Mouse (Mus musculus): ENCODE measurements around the gene Gcdh.
"Not testable (repeated sequence)": the region's sequence is repeated elsewhere in the genome, so short reads cannot be mapped to it uniquely, and the experiment has no call there.

Gene Gcdh

DNA sequence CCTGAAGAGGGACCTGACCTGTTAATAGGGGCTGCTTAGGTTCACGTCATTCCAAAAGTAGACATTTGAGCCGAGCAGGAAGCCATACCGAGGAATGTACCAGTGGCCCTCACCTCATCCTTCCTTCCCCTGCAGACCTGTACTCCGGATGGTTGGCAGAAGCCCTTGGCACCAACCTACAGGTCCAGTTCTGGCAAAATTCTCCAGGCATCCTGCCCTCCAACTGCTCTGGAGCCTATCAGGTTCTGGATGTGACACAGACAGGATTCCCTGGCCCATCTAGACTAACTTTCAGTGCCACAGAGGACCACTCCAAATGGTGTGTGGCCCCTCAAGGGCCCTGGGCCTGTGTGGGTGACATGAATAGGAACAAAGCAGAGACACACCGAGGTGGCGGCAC, 16.8 kb upstream of the Gcdh start:
- no peak for DNase-seq (ENCODE audit: low read depth, low spot score)

DNA sequence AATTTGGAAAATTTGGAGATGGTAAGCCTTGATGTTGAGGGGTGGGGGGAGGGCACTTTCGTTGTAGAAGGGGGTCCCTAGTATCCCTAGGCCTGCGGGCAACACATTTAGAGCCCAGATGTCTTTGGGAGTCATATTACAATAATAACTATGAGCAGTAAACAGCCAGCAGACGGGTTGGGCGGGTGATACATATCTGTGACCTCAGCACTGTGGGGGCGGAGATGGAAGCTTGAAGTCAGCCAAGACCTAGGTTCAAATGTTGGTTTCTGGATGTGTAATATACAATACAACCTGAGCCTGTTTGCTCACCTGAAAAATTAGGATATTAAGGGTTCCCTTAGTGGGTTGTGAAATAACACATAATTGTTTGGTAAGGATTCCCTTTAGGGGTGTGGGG, 16.2 kb upstream of the Gcdh start:
- no peak for DNase-seq (ENCODE audit: low read depth, low spot score)

- DNase-seq (ENCODE audit: low read depth, low spot score), result no peak
Observed at GRCm38 (mm10) chr8:84909162-84909767, 15.5 kb upstream of the Gcdh start.

DNA sequence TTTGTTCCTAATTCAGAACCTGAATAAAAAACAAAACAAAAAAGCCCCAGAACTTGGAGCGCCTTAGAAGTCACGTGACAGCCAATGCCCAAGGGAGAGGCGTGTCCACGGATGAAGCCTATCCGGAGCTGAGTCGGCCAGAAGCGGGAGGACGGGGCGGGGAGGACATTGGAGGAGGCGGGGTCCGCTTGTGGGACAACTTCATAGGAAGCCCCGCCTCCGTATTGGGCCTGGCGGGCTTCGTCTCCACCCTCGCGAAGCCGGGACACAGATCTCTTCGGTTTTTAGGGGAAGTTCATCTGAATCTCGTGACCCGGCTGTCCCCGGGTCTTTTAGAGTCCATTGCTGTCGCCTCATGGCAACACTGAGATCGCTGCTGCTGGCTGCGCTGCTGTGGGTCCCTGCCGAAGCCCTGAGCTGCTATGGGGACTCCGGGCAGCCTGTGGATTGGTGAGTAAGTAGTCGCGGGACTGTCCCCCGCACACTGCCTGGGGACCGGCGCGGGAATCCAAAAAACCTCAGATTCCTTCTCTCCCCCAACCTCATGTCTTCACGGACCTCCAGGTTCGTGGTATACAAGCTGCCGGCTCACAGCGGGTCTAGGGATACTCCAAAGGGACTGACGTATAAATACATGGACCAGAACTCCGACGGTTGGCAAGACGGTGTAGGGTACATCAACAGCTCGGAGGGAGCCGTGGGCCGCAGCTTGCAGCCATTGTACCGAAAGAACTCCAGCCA, 14.9 kb upstream of the Gcdh start, which contains the start of gene Dnase2a:
TSS of gene Dnase2a (plus strand) at position 140 of the 741 bp plus-strand sequence.
- DNase-seq (ENCODE audit: low read depth, low spot score), result peak; percentile 95

DNA sequence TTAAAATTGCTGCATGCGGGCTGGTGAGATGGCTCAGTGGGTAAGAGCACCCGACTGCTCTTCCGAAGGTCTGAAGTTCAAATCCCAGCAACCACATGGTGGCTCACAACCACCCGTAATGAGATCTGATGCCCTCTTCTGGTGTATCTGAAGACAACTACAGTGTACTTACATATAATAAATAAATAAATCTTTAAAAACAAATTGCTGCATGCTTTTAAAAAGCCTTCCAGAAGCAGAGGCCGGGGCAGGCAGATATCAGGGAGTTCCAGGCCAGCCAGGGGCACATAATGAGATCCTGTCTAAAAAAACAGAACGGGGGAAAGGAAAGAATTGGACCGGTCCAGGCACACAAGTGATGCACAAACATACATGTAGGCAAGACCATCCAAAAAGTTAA, 14.3 kb upstream of the Gcdh start:
- not testable (repeated sequence) for DNase-seq (ENCODE audit: low read depth, low spot score)

DNA sequence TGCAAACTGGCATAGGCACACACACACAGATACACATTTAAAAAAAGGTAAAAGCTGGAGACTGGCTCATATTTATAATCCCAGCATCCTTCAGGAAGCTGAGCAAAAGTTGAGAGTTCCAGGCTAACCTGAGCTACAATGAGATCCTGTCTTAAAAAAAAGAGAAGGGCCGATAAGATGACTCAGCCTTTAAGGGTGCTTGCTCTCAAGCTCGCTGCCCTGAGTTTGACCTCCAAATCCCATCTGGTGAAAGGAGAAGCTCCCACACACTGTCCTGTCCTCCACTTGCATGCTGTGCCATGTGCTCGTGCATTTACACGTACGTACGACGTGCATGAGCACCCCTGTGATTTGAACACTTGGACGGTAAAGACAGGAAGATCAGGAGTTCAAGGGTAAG, 13.8 kb upstream of the Gcdh start:
- DNase-seq (ENCODE audit: low read depth, low spot score), result no peak

DNA sequence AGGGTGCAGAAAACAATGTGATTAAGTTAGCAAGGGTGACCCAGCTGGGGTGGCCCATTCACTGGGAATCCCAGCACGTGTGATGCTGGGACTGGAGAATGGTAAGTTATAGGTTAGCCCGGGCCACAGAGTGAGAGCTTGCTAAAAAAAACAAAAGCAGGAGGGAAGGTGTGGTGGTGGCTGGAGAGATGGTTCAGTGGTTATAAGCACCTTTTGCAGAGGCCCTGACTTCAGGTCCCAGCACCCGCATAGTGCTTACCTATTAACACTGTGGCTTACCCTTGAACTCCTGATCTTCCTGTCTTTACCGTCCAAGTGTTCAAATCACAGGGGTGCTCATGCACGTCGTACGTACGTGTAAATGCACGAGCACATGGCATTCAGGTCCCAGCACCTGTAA, 13.3 kb upstream of the Gcdh start:
- no peak for DNase-seq (ENCODE audit: low read depth, low spot score)

DNA sequence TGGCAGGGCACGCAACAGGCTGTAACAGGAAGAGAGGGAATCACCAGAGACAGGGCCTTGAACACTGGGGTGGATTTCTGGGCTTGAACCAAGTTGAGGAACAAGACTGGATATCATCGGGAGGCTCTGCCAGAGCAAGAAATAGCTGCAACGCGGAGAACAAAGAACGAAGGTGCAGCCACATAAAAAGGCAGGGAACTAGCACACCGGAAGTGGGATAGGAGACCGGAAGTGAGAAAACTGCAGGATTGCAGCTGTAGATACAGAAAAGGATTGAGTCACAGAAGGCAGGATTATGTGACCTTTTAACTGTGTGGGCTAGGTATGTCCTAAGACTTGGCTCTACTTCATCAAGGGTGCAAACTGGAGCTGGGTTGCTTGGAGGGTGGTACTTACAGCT, 10.6 kb upstream of the Gcdh start:
- DNase-seq (ENCODE audit: low read depth, low spot score), result no peak

DNA sequence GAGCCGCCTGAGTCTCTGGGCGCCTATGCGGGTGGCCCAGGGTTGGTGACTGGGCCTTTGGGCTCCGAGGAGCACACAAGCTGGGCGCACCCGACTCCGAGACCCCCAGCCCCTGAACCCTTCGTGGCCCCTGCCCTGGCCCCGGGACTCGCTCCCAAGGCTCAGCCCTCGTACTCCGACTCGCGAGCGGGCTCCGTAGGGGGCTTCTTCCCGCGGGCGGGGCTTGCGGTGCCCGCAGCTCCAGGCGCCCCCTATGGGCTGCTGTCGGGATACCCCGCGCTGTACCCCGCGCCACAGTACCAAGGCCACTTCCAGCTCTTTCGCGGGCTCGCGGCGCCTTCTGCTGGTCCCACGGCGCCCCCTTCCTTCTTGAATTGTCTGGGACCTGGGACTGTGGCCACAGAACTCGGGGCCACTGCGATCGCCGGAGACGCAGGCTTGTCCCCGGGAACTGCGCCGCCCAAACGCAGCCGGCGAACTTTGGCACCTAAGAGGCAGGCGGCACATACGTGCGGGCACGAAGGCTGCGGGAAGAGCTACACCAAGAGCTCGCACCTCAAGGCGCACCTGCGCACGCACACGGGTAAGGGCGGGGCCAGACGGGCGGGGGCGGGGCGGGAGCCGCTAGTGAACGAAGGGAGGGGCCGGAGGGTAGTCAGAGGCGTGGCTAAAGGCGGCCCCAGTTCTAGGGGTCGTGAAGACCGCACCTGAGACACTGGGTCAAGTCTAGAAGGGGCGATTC, 9.4 kb upstream of the Gcdh start:
- DNase-seq (ENCODE audit: low read depth, low spot score), result peak; percentile 77

- no peak for DNase-seq (ENCODE audit: low read depth, low spot score)
Observed at GRCm38 (mm10) chr8:84902367-84902919, 8.7 kb upstream of the Gcdh start.

- DNase-seq (ENCODE audit: low read depth, low spot score), result no peak
Observed at GRCm38 (mm10) chr8:84901752-84902151, 8.0 kb upstream of the Gcdh start, which contains the start of gene Klf1. TSS of gene Klf1 (plus strand) at chr8:84901928.

- no peak for DNase-seq (ENCODE audit: low read depth, low spot score)
Observed at GRCm38 (mm10) chr8:84901071-84901470, 7.3 kb upstream of the Gcdh start.

- no peak for DNase-seq (ENCODE audit: low read depth, low spot score)
Observed at GRCm38 (mm10) chr8:84895963-84896362, 2.2 kb upstream of the Gcdh start.

DNA sequence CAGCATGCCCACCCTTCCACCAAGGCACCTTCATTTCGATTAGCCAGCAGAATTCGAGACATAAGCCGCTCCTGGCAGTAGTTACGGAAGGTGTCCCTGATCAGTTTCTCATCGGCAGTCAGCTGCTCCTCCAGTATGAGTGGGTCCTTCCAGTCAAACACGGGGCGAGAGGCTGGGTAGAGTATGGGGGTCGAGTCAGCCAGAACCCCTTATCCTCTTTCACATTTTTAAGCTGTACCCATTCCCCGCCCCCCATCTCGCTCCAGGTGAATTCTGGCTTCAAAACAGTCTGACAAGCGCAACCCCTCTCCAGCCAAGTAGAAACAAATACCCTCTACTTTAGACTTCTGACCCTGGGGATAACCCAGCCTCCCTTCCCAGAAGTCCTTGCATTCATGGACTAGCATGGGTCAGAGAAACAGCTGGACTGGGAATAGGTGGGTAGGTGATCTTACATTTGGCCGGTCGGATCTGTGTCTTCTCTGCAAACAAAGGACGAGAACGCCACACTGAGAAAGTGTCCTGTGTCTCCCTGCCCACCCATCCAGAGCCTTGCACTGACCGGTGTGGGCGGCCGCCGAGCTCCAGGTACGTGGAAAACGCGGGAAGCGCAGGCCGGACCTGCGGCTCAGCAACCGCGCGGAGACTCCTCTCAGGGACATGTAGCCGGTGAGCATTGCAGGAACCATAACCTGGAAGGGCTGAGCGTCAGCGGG, 570 bp downstream of the Gcdh start:
- DNase-seq (ENCODE audit: low read depth, low spot score), result no peak

GRCm38 (mm10) chr8:84889141-84889540, 4.6 kb downstream of the Gcdh start:
- DNase-seq (ENCODE audit: low read depth, low spot score), result no peak

- no peak for DNase-seq (ENCODE audit: low read depth, low spot score)
Observed at GRCm38 (mm10) chr8:84888280-84888679, 5.4 kb downstream of the Gcdh start.

- DNase-seq (ENCODE audit: low read depth, low spot score), result no peak
Observed at GRCm38 (mm10) chr8:84884728-84885127, 9.0 kb downstream of the Gcdh start.

DNA sequence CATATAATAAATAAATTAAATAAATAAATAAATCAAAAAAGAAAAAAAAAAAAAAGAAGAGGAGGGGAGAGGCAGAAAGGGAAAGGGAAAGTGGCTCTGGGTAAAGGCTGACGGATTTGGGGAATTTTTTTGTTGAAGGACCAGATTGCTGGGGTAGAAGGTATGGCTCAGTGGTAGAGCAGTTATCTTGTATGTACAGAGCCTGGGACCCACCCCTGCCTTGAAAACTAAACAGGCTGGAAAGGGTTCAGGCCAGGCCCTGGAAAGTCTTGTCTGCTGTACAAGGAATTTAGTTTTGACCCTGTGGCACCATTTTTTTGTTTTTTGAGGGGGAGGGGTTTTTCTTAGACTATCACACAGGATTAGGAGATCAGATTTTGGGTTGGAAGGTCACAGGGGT, 14.8 kb downstream of the Gcdh start:
- no peak for DNase-seq (ENCODE audit: low read depth, low spot score)

GRCm38 (mm10) chr8:84877297-84878035, 16.3 kb downstream of the Gcdh start:
- DNase-seq (ENCODE audit: low read depth, low spot score), result no peak

DNA sequence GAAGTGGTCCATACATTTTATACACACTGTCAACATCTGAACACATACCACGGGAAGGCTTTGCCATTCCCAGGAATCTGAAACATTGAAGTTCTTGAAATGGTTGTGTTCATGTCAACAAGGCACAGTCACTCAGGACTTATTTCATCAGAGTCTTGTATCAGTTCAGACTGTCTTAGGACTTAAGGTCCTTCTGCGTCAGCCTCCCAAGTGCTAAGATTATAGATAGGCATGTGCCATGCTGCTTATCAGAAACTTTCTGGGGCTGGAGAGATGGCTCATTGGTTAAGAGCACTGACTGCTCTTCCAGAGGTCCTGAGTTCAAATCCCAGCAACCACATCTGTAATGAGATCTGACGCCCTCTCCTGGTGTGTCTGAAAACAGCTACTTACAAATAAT, 19.4 kb downstream of the Gcdh start:
- no peak for DNase-seq (ENCODE audit: low read depth, low spot score)

DNA sequence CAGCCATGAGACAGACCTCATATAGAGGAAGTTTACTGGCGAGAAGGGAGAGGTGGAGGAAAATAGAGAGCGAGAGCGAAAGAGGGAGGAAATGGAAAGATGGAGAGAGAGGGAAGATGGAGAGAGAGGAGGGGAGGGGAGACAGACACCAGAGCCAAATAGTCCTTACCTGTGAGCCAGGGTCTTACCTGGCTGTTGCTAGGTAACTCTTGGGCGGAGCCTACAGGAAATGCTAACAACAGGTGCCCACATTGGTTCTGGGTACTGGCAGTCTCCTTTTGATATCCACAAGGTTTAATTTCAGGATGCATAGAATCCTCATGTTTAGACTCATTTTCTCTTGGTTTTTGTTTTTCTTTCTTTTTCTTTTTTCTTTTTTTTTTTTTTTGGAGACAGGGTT, 20.7 kb downstream of the Gcdh start:
- no peak for DNase-seq (ENCODE audit: low read depth, low spot score)
